Mouse (Mus musculus) neural tube, embryonic 12.5 days (tissue): ENCODE measurements around the gene Esrrb. TPM values are rescaled to one million over a fixed set of nuclear protein-coding genes. Genes with fewer than 3 reads are reported as not detected.

Experiments used
- ATAC-seq: fragments of 200-750 bp; cut with Nextera tagmentation; 2 replicates; pipeline ENCODE4 v1.8.0; 2017; ENCODE audit warnings: low read depth, mild to moderate bottlenecking, moderate TSS enrichment, moderate library complexity; ENCODE audit not compliant: low FRiP score
- H3K27ac ChIP-seq: fragments of 300-500 bp; sonication (generic); 2 replicates; pipeline ENCODE4 v1.5.1; 2016
- H3K27me3 ChIP-seq: fragments of 300-500 bp; sonication (generic); replicated peaks from 2 replicates; pipeline ENCODE4 v1.6.1; 2016; ENCODE audit warnings: mild to moderate bottlenecking
- H3K36me3 ChIP-seq: fragments of 300-500 bp; sonication (generic); 2 replicates; pipeline ENCODE4 v1.6.1; 2016; ENCODE audit warnings: mild to moderate bottlenecking
- H3K4me1 ChIP-seq: fragments of 300-500 bp; sonication (generic); 2 replicates; pipeline ENCODE4 v1.6.1; 2016
- H3K4me2 ChIP-seq: fragments of 300-500 bp; sonication (generic); replicated peaks from 2 replicates; pipeline ENCODE4 v1.6.1; 2016; ENCODE audit warnings: mild to moderate bottlenecking
- H3K4me3 ChIP-seq: fragments of 300-500 bp; sonication (generic); 2 replicates; pipeline ENCODE4 v1.5.1; 2016
- H3K9ac ChIP-seq: fragments of 300-500 bp; sonication (generic); 2 replicates; pipeline ENCODE4 v1.6.1; 2016; ENCODE audit warnings: mild to moderate bottlenecking
- H3K9me3 ChIP-seq: fragments of 300-500 bp; sonication (generic); 2 replicates; pipeline ENCODE4 v1.6.1; 2016; ENCODE audit warnings: mild to moderate bottlenecking
- WGBS: fragments of 180-500 bp; shearing (Covaris S2); methylation state at CpG from one replicate; pipeline ENCODE4 v1.1.7; 2016; 5-methylcytosine and 5-hydroxymethylcytosine counted together
- polyA plus RNA-seq: library from polyadenylated mRNA; unstranded; fragments of >200 nt; fragmentation: Nextera tagmentation; extraction: Ambion mirVana; gene quantifications from 2 replicates; pipeline ENCODE4 v1.2.1, GENCODE M21; 2016

Gene Esrrb
- 1.9 and 2.3 TPM in 2 replicates for polyA plus RNA-seq

- Histone ChIP-seq H3K4me1 (peaks cover 36% of the 10 kb centered on the region), H3K27me3 (peaks cover 11% of the 10 kb centered on the region; the same call in 1 of the 2 replicates), H3K4me2 (no peak within 1 kb of the TSS; the same call in 1 of the 2 replicates), H3K4me3 (no peak within 1 kb of the TSS), H3K36me3 (no peaks in the 10 kb centered on the region), H3K9ac (no peak within 1 kb of the TSS), H3K27ac (no peak within 1 kb of the TSS), H3K9me3 (no peaks in the 10 kb centered on the region)
- WGBS, result 35% methylated on average over 21 of the region's 22 CpGs
- no peak for ATAC-seq
These were observed at the start of gene Esrrb for GRCm38 (mm10) chr12:86360696-86361631. Esrrb (plus strand) TSS chr12:86361117.

- Histone ChIP-seq H3K27ac (no peak overlapping the region), H3K27me3 (peaks cover 13% of the 10 kb centered on the region), H3K4me2 (0 out of 2 replicates have a peak overlapping the region, but pooled peaks have one; percentile 14), H3K4me1 (0 out of 2 replicates have a peak, but pooled peaks cover 5% of the 10 kb centered on the region), H3K9me3 (no peaks in the 10 kb centered on the region), H3K4me3 (no peak overlapping the region), H3K36me3 (no peaks in the 10 kb centered on the region), H3K9ac (no peak overlapping the region)
- WGBS, result 12% methylated on average over 12 of the region's 12 CpGs
- ATAC-seq, result no peak
These were observed 40.3 kb upstream of the Esrrb start for GRCm38 (mm10) chr12:86320629-86321028.

- Histone ChIP-seq H3K4me3 (no peak overlapping the region), H3K9ac (no peak overlapping the region), H3K4me2 (no peak overlapping the region), H3K9me3 (no peaks in the 10 kb centered on the region), H3K36me3 (no peaks in the 10 kb centered on the region), H3K27ac (no peak overlapping the region), H3K27me3 (peaks cover 13% of the 10 kb centered on the region), H3K4me1 (0 out of 2 replicates have a peak, but pooled peaks cover 5% of the 10 kb centered on the region)
- ATAC-seq, result no peak
- 12% methylated on average over 3 of the region's 3 CpGs for WGBS
These were observed 36.6 kb upstream of the Esrrb start for GRCm38 (mm10) chr12:86324297-86324696.

- ATAC-seq, result no peak
- Histone ChIP-seq H3K4me3 (no peak overlapping the region), H3K4me1 (peaks cover 10% of the 10 kb centered on the region), H3K27ac (no peak overlapping the region), H3K9me3 (no peaks in the 10 kb centered on the region), H3K9ac (no peak overlapping the region), H3K27me3 (no peaks in the 10 kb centered on the region), H3K4me2 (no peak overlapping the region), H3K36me3 (no peaks in the 10 kb centered on the region)
- WGBS, result 60% methylated on average over 4 of the region's 4 CpGs
These were observed 31.1 kb upstream of the Esrrb start for GRCm38 (mm10) chr12:86329813-86330212.

- Histone ChIP-seq H3K4me1 (peaks cover 10% of the 10 kb centered on the region), H3K9ac (no peak overlapping the region), H3K4me3 (no peak overlapping the region), H3K4me2 (peak overlapping the region; percentile 7; the same call in 1 of the 2 replicates), H3K36me3 (no peaks in the 10 kb centered on the region), H3K27me3 (no peaks in the 10 kb centered on the region), H3K27ac (no peak overlapping the region; the same call in 1 of the 2 replicates), H3K9me3 (no peaks in the 10 kb centered on the region)
- peak; percentile 56; the same call in 1 of the 2 replicates for ATAC-seq
- WGBS, result 65% methylated on average over 9 of the region's 9 CpGs
These were observed 30.2 kb upstream of the Esrrb start for GRCm38 (mm10) chr12:86330684-86331083.

- H3K9me3 ChIP-seq, result no peaks in the 10 kb centered on the region
- H3K36me3 ChIP-seq, result no peaks in the 10 kb centered on the region
- peaks cover 10% of the 10 kb centered on the region for H3K4me1 ChIP-seq
- H3K27ac ChIP-seq, result no peak overlapping the region
- H3K9ac ChIP-seq, result no peak overlapping the region
- peak overlapping the region; percentile 7; the same call in 1 of the 2 replicates for H3K4me2 ChIP-seq
- no peaks in the 10 kb centered on the region for H3K27me3 ChIP-seq
- WGBS, result 49% methylated on average over 10 of the region's 10 CpGs
- no peak overlapping the region for H3K4me3 ChIP-seq
- no peak for ATAC-seq
These were observed 29.7 kb upstream of the Esrrb start for GRCm38 (mm10) chr12:86331248-86331647.

GRCm38 (mm10) chr12:86336209-86336608 is 24.7 kb upstream of the Esrrb start:
- Histone ChIP-seq H3K27me3 (no peaks in the 10 kb centered on the region), H3K9ac (no peak overlapping the region), H3K4me1 (peaks cover 4% of the 10 kb centered on the region), H3K27ac (no peak overlapping the region), H3K4me2 (no peak overlapping the region), H3K36me3 (no peaks in the 10 kb centered on the region), H3K9me3 (no peaks in the 10 kb centered on the region), H3K4me3 (no peak overlapping the region)
- WGBS, result 93% methylated on average over 3 of the region's 3 CpGs
- no peak for ATAC-seq

GRCm38 (mm10) chr12:86336887-86337286 is 24.0 kb upstream of the Esrrb start:
- no peaks in the 10 kb centered on the region for H3K27me3 ChIP-seq
- no peak overlapping the region for H3K4me3 ChIP-seq
- no peaks in the 10 kb centered on the region for H3K9me3 ChIP-seq
- H3K36me3 ChIP-seq, result no peaks in the 10 kb centered on the region
- no peaks in the 10 kb centered on the region for H3K4me1 ChIP-seq
- ATAC-seq, result no peak
- no peak overlapping the region for H3K4me2 ChIP-seq
- no peak overlapping the region for H3K27ac ChIP-seq
- 61% methylated on average over 7 of the region's 7 CpGs for WGBS
- no peak overlapping the region for H3K9ac ChIP-seq

GRCm38 (mm10) chr12:86349477-86349876 is 11.4 kb upstream of the Esrrb start:
- Histone ChIP-seq H3K9me3 (no peaks in the 10 kb centered on the region), H3K27ac (no peak overlapping the region), H3K4me2 (no peak overlapping the region), H3K36me3 (no peaks in the 10 kb centered on the region), H3K4me1 (peaks cover 7% of the 10 kb centered on the region), H3K4me3 (no peak overlapping the region), H3K27me3 (no peaks in the 10 kb centered on the region; the same call in 1 of the 2 replicates), H3K9ac (no peak overlapping the region)
- WGBS, result 79% methylated on average over 8 of the region's 8 CpGs
- no peak for ATAC-seq

GRCm38 (mm10) chr12:86359406-86359805 is 1.5 kb upstream of the Esrrb start:
- Histone ChIP-seq H3K9ac (no peak overlapping the region), H3K4me3 (no peak overlapping the region), H3K4me2 (no peak overlapping the region), H3K9me3 (no peaks in the 10 kb centered on the region), H3K27me3 (0 out of 2 replicates have a peak, but pooled peaks cover 3% of the 10 kb centered on the region), H3K27ac (no peak overlapping the region), H3K4me1 (peaks cover 27% of the 10 kb centered on the region), H3K36me3 (no peaks in the 10 kb centered on the region)
- 61% methylated on average over 6 of the region's 6 CpGs for WGBS
- ATAC-seq, result no peak

- no peaks in the 10 kb centered on the region for H3K36me3 ChIP-seq
- H3K9me3 ChIP-seq, result no peaks in the 10 kb centered on the region
- H3K4me2 ChIP-seq, result no peak overlapping the region
- 0 out of 2 replicates have a peak, but pooled peaks cover 3% of the 10 kb centered on the region for H3K27me3 ChIP-seq
- 84% methylated on average over 8 of the region's 8 CpGs for WGBS
- H3K9ac ChIP-seq, result no peak overlapping the region
- no peak overlapping the region for H3K4me3 ChIP-seq
- no peak overlapping the region for H3K27ac ChIP-seq
- H3K4me1 ChIP-seq, result peaks cover 31% of the 10 kb centered on the region
- no peak for ATAC-seq
These were observed 1.0 kb upstream of the Esrrb start for GRCm38 (mm10) chr12:86359873-86360272.

GRCm38 (mm10) chr12:86364285-86364684 is 3.4 kb downstream of the Esrrb start:
- peaks cover 13% of the 10 kb centered on the region; the same call in 1 of the 2 replicates for H3K27me3 ChIP-seq
- no peak for ATAC-seq
- no peak overlapping the region for H3K9ac ChIP-seq
- no peak overlapping the region for H3K4me2 ChIP-seq
- 9% methylated on average over 5 of the region's 5 CpGs for WGBS
- peaks cover 37% of the 10 kb centered on the region for H3K4me1 ChIP-seq
- H3K36me3 ChIP-seq, result no peaks in the 10 kb centered on the region
- no peak overlapping the region for H3K4me3 ChIP-seq
- H3K27ac ChIP-seq, result no peak overlapping the region
- no peaks in the 10 kb centered on the region for H3K9me3 ChIP-seq
